ENCODE assay signal across 20 mouse cellular contexts in genomic region chr5:117671362-117671761, GRCm38 (mm10).
DNase-seq lines count a peak whose midpoint lies in the region; ATAC-seq lines count a peak whose summit lies in the region.
"Had no signal": no experiment of that assay in that cellular context is flagged by ENCODE, and none has a peak within 500 bp of the region (broad histone marks: within the 10 kb centered on the region; RNA-seq: fewer than 3 reads in every experiment).

No protein-coding gene starts in this region.

- no peak for DNase-seq in hindbrain, embryonic 10.5 days (ENCODE audit: low spot score)
- DNase-seq in kidney, postnatal 36 days, result peak; percentile 17 to 51
- no peak for DNase-seq in kidney, adult 11 months
- DNase-seq in right cerebral cortex, postnatal 14 days, result peak; percentile 27
- DNase-seq in right cerebral cortex, postnatal 10 days (ENCODE audit: low spot score in 2 of 2), result no peak
- DNase-seq in MN1 (ENCODE audit: low spot score), result peak; percentile 64
- DNase-seq in adrenal gland, postnatal 10 days, result no peak
- DNase-seq: adrenal gland, adult 2 months; adrenal gland, postnatal 14 days; adrenal gland, postnatal 36 days; cerebellum, adult 11-12 months; cerebellum, adult 2 months; cerebellum, adult 9-11 months; forebrain, postnatal 0 days had no signal

- H3K4me1 ChIP-seq in hindbrain, embryonic 13.5 days (replicated peaks), result peaks cover 27% of the 10 kb centered on the region
- H3K4me1 ChIP-seq in hindbrain, embryonic 10.5 days (replicated peaks), result peaks cover 16% of the 10 kb centered on the region; the same call in 1 of the 2 replicates
- H3K4me1 ChIP-seq: embryonic facial prominence, embryonic 12.5 days had no signal

- no peaks in the 10 kb centered on the region for H3K9me3 ChIP-seq in hindbrain, embryonic 13.5 days
- H3K9me3 ChIP-seq in hindbrain, embryonic 10.5 days, result no peaks in the 10 kb centered on the region
- H3K9me3 ChIP-seq: embryonic facial prominence, embryonic 12.5 days; forebrain, embryonic 13.5 days; forebrain, embryonic 15.5 days had no signal

- no peaks in the 10 kb centered on the region for H3K36me3 ChIP-seq in hindbrain, embryonic 13.5 days
- H3K36me3 ChIP-seq in hindbrain, embryonic 10.5 days, result no peaks in the 10 kb centered on the region
- H3K36me3 ChIP-seq: embryonic facial prominence, embryonic 10.5 days; embryonic facial prominence, embryonic 12.5 days; forebrain, embryonic 15.5 days; G1E had no signal

- no peak overlapping the region for H3K4me2 ChIP-seq in hindbrain, embryonic 13.5 days
- H3K4me2 ChIP-seq: embryonic facial prominence, embryonic 12.5 days; forebrain, embryonic 13.5 days; forebrain, embryonic 15.5 days had no signal

- 56% methylated on average over 6 of the region's 6 CpGs for WGBS in hindbrain, embryonic 13.5 days
- 65% methylated on average over 6 of the region's 6 CpGs for WGBS in hindbrain, embryonic 10.5 days

- H3K4me3 ChIP-seq in hindbrain, embryonic 13.5 days, result no peak overlapping the region
- H3K4me3 ChIP-seq in hindbrain, embryonic 10.5 days, result no peak overlapping the region
- H3K4me3 ChIP-seq: embryonic facial prominence, embryonic 10.5 days; embryonic facial prominence, embryonic 12.5 days; forebrain, embryonic 13.5 days; forebrain, embryonic 15.5 days had no signal

- H3K9ac ChIP-seq in hindbrain, embryonic 13.5 days, result 0 out of 2 replicates have a peak overlapping the region, but pooled peaks have one; percentile 24
- H3K9ac ChIP-seq: embryonic facial prominence, embryonic 12.5 days; forebrain, embryonic 13.5 days; forebrain, embryonic 15.5 days; forebrain, postnatal 0 days had no signal

- no peaks in the 10 kb centered on the region for H3K27me3 ChIP-seq in hindbrain, embryonic 13.5 days
- H3K27me3 ChIP-seq in hindbrain, embryonic 10.5 days (ENCODE audit: insufficient read depth, poor library complexity, severe bottlenecking), result no peaks in the 10 kb centered on the region
- H3K27me3 ChIP-seq: embryonic facial prominence, embryonic 12.5 days; forebrain, embryonic 13.5 days; forebrain, embryonic 15.5 days had no signal

- ATAC-seq in hindbrain, embryonic 13.5 days (ENCODE audit: low FRiP score), result no peak
- ATAC-seq: forebrain, embryonic 13.5 days; forebrain, embryonic 15.5 days; forebrain, postnatal 0 days had no signal

- no peak overlapping the region for H3K27ac ChIP-seq in hindbrain, embryonic 13.5 days
- H3K27ac ChIP-seq in hindbrain, embryonic 10.5 days, result no peak overlapping the region
- H3K27ac ChIP-seq: embryonic facial prominence, embryonic 10.5 days; embryonic facial prominence, embryonic 12.5 days; forebrain, embryonic 13.5 days; forebrain, embryonic 15.5 days had no signal

Comparison
In these comparisons a context has a peak if more than half of its experiments do, and no peak if none do; other contexts are left out.
1. DNase-seq: peak in kidney, postnatal 36 days (2 of 2), right cerebral cortex, postnatal 14 days (single experiment) and MN1 (single experiment); none in hindbrain, embryonic 10.5 days (single experiment), kidney, adult 11 months (single experiment), right cerebral cortex, postnatal 10 days (0 of 2) and adrenal gland, postnatal 10 days (single experiment).